Mouse (Mus musculus): ENCODE measurements around the gene Slc17a9. TPM values are rescaled to one million over a fixed set of nuclear protein-coding genes. Genes with fewer than 3 reads are reported as not detected.

Slc17a9 gene
- polyA plus RNA-seq, 1 experiment from 2014 or later = not detected

GRCm38 (mm10) chr2:180764986-180765385 is 39.9 kb downstream of the Slc17a9 start:
- Histone ChIP-seq H3K9me3 (replicated peaks; ENCODE audit: control insufficient read depth, low read length) (no peaks in the 10 kb centered on the region), H3K4me3 (ENCODE audit: low read depth, low read length) (no peak overlapping the region), H3K27me3 (ENCODE audit: control insufficient read depth, insufficient read depth, low read length) (no peaks in the 10 kb centered on the region), H3K36me3 (replicated peaks; ENCODE audit: control insufficient read depth, insufficient read depth, low read depth, low read length) (no peaks in the 10 kb centered on the region), H3K4me2 (ENCODE audit: low read depth, low read length) (no peak overlapping the region), H3K27ac (replicated peaks; ENCODE audit: low read depth, low read length) (no peak overlapping the region), H3K9ac (replicated peaks; ENCODE audit: low read length) (no peak overlapping the region), H3K4me1 (ENCODE audit: control insufficient read depth, insufficient read depth, low read length) (no peaks in the 10 kb centered on the region)
- no peak for ATAC-seq (replicated peaks; ENCODE audit: insufficient number of reproducible peaks, low FRiP score, low TSS enrichment, low read depth)
- 71% methylated on average over 11 of the region's 11 CpGs for WGBS
- no peak for DNase-seq (ENCODE audit: low spot score)

- no peaks in the 10 kb centered on the region for H3K9me3 ChIP-seq (replicated peaks; ENCODE audit: control insufficient read depth, low read length)
- H3K27me3 ChIP-seq (ENCODE audit: control insufficient read depth, insufficient read depth, low read length) = no peaks in the 10 kb centered on the region
- DNase-seq (ENCODE audit: low spot score) (no peak), ATAC-seq (replicated peaks; ENCODE audit: insufficient number of reproducible peaks, low FRiP score, low TSS enrichment, low read depth) (no peak)
- no peaks in the 10 kb centered on the region for H3K4me1 ChIP-seq (ENCODE audit: control insufficient read depth, insufficient read depth, low read length)
- H3K9ac ChIP-seq (replicated peaks; ENCODE audit: low read length) = no peak overlapping the region
- H3K4me2 ChIP-seq (ENCODE audit: low read depth, low read length) = no peak overlapping the region
- no peak overlapping the region for H3K27ac ChIP-seq (replicated peaks; ENCODE audit: low read depth, low read length)
- H3K36me3 ChIP-seq (replicated peaks; ENCODE audit: control insufficient read depth, insufficient read depth, low read depth, low read length) = no peaks in the 10 kb centered on the region
- H3K4me3 ChIP-seq (ENCODE audit: low read depth, low read length) = no peak overlapping the region
- 74% methylated on average over 7 of the region's 7 CpGs for WGBS
Observed at GRCm38 (mm10) chr2:180765713-180766112, 40.6 kb downstream of the Slc17a9 start.

- Histone ChIP-seq H3K36me3 (replicated peaks; ENCODE audit: control insufficient read depth, insufficient read depth, low read depth, low read length) (no peaks in the 10 kb centered on the region), H3K9me3 (replicated peaks; ENCODE audit: control insufficient read depth, low read length) (no peaks in the 10 kb centered on the region), H3K4me3 (ENCODE audit: low read depth, low read length) (no peak overlapping the region), H3K9ac (replicated peaks; ENCODE audit: low read length) (no peak overlapping the region), H3K4me1 (ENCODE audit: control insufficient read depth, insufficient read depth, low read length) (peaks cover 6% of the 10 kb centered on the region; the same call in 1 of the 2 replicates), H3K27ac (replicated peaks; ENCODE audit: low read depth, low read length) (no peak overlapping the region), H3K27me3 (ENCODE audit: control insufficient read depth, insufficient read depth, low read length) (peaks cover 57% of the 10 kb centered on the region), H3K4me2 (ENCODE audit: low read depth, low read length) (no peak overlapping the region)
- ATAC-seq (replicated peaks; ENCODE audit: insufficient number of reproducible peaks, low FRiP score, low TSS enrichment, low read depth) (no peak), DNase-seq (ENCODE audit: low spot score) (no peak)
- 2% methylated on average over 12 of the region's 12 CpGs for WGBS
Observed at GRCm38 (mm10) chr2:180775223-180775622, 50.2 kb downstream of the Slc17a9 start.

GRCm38 (mm10) chr2:180775641-180776040 is 50.6 kb downstream of the Slc17a9 start:
- ATAC-seq (replicated peaks; ENCODE audit: insufficient number of reproducible peaks, low FRiP score, low TSS enrichment, low read depth) (no peak), DNase-seq (ENCODE audit: low spot score) (no peak)
- Histone ChIP-seq H3K4me2 (ENCODE audit: low read depth, low read length) (no peak overlapping the region), H3K27me3 (ENCODE audit: control insufficient read depth, insufficient read depth, low read length) (peaks cover 57% of the 10 kb centered on the region), H3K27ac (replicated peaks; ENCODE audit: low read depth, low read length) (no peak overlapping the region), H3K4me1 (ENCODE audit: control insufficient read depth, insufficient read depth, low read length) (peaks cover 6% of the 10 kb centered on the region; the same call in 1 of the 2 replicates), H3K9ac (replicated peaks; ENCODE audit: low read length) (no peak overlapping the region), H3K9me3 (replicated peaks; ENCODE audit: control insufficient read depth, low read length) (no peaks in the 10 kb centered on the region), H3K4me3 (ENCODE audit: low read depth, low read length) (no peak overlapping the region), H3K36me3 (replicated peaks; ENCODE audit: control insufficient read depth, insufficient read depth, low read depth, low read length) (no peaks in the 10 kb centered on the region)
- WGBS = 1% methylated on average over 15 of the region's 15 CpGs

- H3K4me3 ChIP-seq (ENCODE audit: low read depth, low read length) = peak within 1 kb of the TSS; percentile 18
- no peak within 1 kb of the TSS for H3K27ac ChIP-seq (replicated peaks; ENCODE audit: low read depth, low read length)
- no peaks in the 10 kb centered on the region for H3K9me3 ChIP-seq (replicated peaks; ENCODE audit: control insufficient read depth, low read length)
- no peak for ATAC-seq (replicated peaks; ENCODE audit: insufficient number of reproducible peaks, low FRiP score, low TSS enrichment, low read depth)
- H3K4me2 ChIP-seq (ENCODE audit: low read depth, low read length) = peak within 1 kb of the TSS; percentile 29
- DNase-seq (ENCODE audit: low spot score) = no peak
- H3K9ac ChIP-seq (replicated peaks; ENCODE audit: low read length) = no peak within 1 kb of the TSS
- peaks cover 57% of the 10 kb centered on the region for H3K27me3 ChIP-seq (ENCODE audit: control insufficient read depth, insufficient read depth, low read length)
- 2% methylated on average over 28 of the region's 28 CpGs for WGBS
- no peaks in the 10 kb centered on the region for H3K36me3 ChIP-seq (replicated peaks; ENCODE audit: control insufficient read depth, insufficient read depth, low read depth, low read length)
- H3K4me1 ChIP-seq (ENCODE audit: control insufficient read depth, insufficient read depth, low read length) = peaks cover 6% of the 10 kb centered on the region; the same call in 1 of the 2 replicates
Observed at GRCm38 (mm10) chr2:180776793-180777192, 51.7 kb downstream of the Slc17a9 start, which contains the start of gene Bhlhe23. TSS of gene Bhlhe23 (minus strand) at chr2:180776900.

- WGBS = 22% methylated on average over 12 of the region's 12 CpGs
- Histone ChIP-seq H3K9me3 (replicated peaks; ENCODE audit: control insufficient read depth, low read length) (no peaks in the 10 kb centered on the region), H3K4me2 (ENCODE audit: low read depth, low read length) (no peak overlapping the region), H3K27me3 (ENCODE audit: control insufficient read depth, insufficient read depth, low read length) (peaks cover 43% of the 10 kb centered on the region), H3K9ac (replicated peaks; ENCODE audit: low read length) (no peak overlapping the region), H3K4me1 (ENCODE audit: control insufficient read depth, insufficient read depth, low read length) (peaks cover 6% of the 10 kb centered on the region; the same call in 1 of the 2 replicates), H3K27ac (replicated peaks; ENCODE audit: low read depth, low read length) (no peak overlapping the region), H3K36me3 (replicated peaks; ENCODE audit: control insufficient read depth, insufficient read depth, low read depth, low read length) (no peaks in the 10 kb centered on the region), H3K4me3 (ENCODE audit: low read depth, low read length) (no peak overlapping the region)
- ATAC-seq (replicated peaks; ENCODE audit: insufficient number of reproducible peaks, low FRiP score, low TSS enrichment, low read depth) (0 out of 2 replicates have a peak, but pooled peaks have one; percentile 19), DNase-seq (ENCODE audit: low spot score) (peak; percentile 78)
Observed at GRCm38 (mm10) chr2:180779226-180780104, 54.4 kb downstream of the Slc17a9 start.

GRCm38 (mm10) chr2:180780282-180780681 is 55.2 kb downstream of the Slc17a9 start:
- no peak overlapping the region for H3K9ac ChIP-seq (replicated peaks; ENCODE audit: low read length)
- H3K4me1 ChIP-seq (ENCODE audit: control insufficient read depth, insufficient read depth, low read length) = peaks cover 6% of the 10 kb centered on the region; the same call in 1 of the 2 replicates
- no peaks in the 10 kb centered on the region for H3K9me3 ChIP-seq (replicated peaks; ENCODE audit: control insufficient read depth, low read length)
- no peak overlapping the region for H3K4me2 ChIP-seq (ENCODE audit: low read depth, low read length)
- peaks cover 38% of the 10 kb centered on the region for H3K27me3 ChIP-seq (ENCODE audit: control insufficient read depth, insufficient read depth, low read length)
- H3K4me3 ChIP-seq (ENCODE audit: low read depth, low read length) = no peak overlapping the region
- no peaks in the 10 kb centered on the region for H3K36me3 ChIP-seq (replicated peaks; ENCODE audit: control insufficient read depth, insufficient read depth, low read depth, low read length)
- no peak overlapping the region for H3K27ac ChIP-seq (replicated peaks; ENCODE audit: low read depth, low read length)
- ATAC-seq (replicated peaks; ENCODE audit: insufficient number of reproducible peaks, low FRiP score, low TSS enrichment, low read depth) (no peak), DNase-seq (ENCODE audit: low spot score) (no peak)
- 11% methylated on average over 2 of the region's 2 CpGs for WGBS

- ATAC-seq (replicated peaks; ENCODE audit: insufficient number of reproducible peaks, low FRiP score, low TSS enrichment, low read depth) (no peak), DNase-seq (ENCODE audit: low spot score) (peak; percentile 54)
- Histone ChIP-seq H3K4me1 (ENCODE audit: control insufficient read depth, insufficient read depth, low read length) (no peaks in the 10 kb centered on the region), H3K9me3 (replicated peaks; ENCODE audit: control insufficient read depth, low read length) (no peaks in the 10 kb centered on the region), H3K4me3 (ENCODE audit: low read depth, low read length) (no peak overlapping the region), H3K27ac (replicated peaks; ENCODE audit: low read depth, low read length) (no peak overlapping the region), H3K27me3 (ENCODE audit: control insufficient read depth, insufficient read depth, low read length) (no peaks in the 10 kb centered on the region), H3K4me2 (ENCODE audit: low read depth, low read length) (no peak overlapping the region), H3K9ac (replicated peaks; ENCODE audit: low read length) (no peak overlapping the region), H3K36me3 (replicated peaks; ENCODE audit: control insufficient read depth, insufficient read depth, low read depth, low read length) (no peaks in the 10 kb centered on the region)
Observed at GRCm38 (mm10) chr2:180786732-180787131, 61.7 kb downstream of the Slc17a9 start.

Data from embryonic facial prominence, embryonic 11.5 days (tissue).